Mouse (Mus musculus) spleen, adult 2 months (tissue): ENCODE data around the gene Slc16a13.

Experiments used
- CTCF ChIP-seq: fragments of 200-500 bp; IDR thresholded peaks from 2 replicates; pipeline ENCODE4 v1.5.1; 2011; ENCODE audit warnings: mild to moderate bottlenecking, inconsistent platforms; ENCODE audit not compliant: insufficient read depth, insufficient read length, insufficient replicate concordance; ENCODE audit errors: extremely low read depth
- POLR2A ChIP-seq: fragments of 200-500 bp; IDR thresholded peaks from 2 replicates; pipeline ENCODE4 v1.6.1; 2011; ENCODE audit warnings: low read depth, low read length, inconsistent platforms

- no peak for TF ChIP-seq POLR2A
- no peak for TF ChIP-seq CTCF
Observed at GRCm38 (mm10) chr11:70219873-70220272, 991 bp downstream of the Slc16a13 start.
